Mouse (Mus musculus): Measurements from ENCODE around the gene Ms4a4c.
"Not testable (repeated sequence)": the region's sequence is repeated elsewhere in the genome, so short reads cannot be mapped to it uniquely, and the experiment has no call there.

Ms4a4c gene

GRCm38 (mm10) chr19:11443338-11443737 lies 38.8 kb downstream of the Ms4a4c start, which contains the start of gene Ms4a4b:
Gene Ms4a4b, plus strand, starts transcription at chr19:11443553.
- in situ Hi-C loops (cut with MboI; ENCODE audit: low pct_unique_long_range_greater_than_20kb in 1 of 2, low sequenced_read_pairs in 2 of 2, unreplicated experiment in 1 of 2) = no loop called here

- in situ Hi-C loops (cut with MboI; ENCODE audit: low pct_unique_long_range_greater_than_20kb in 1 of 2, low sequenced_read_pairs in 2 of 2, unreplicated experiment in 1 of 2) = no loop called here
Measured at GRCm38 (mm10) chr19:11443964-11444363, 39.4 kb downstream of the Ms4a4c start.

- in situ Hi-C loops (cut with MboI; ENCODE audit: low pct_unique_long_range_greater_than_20kb in 1 of 2, low sequenced_read_pairs in 2 of 2, unreplicated experiment in 1 of 2) = no loop called here
Measured at GRCm38 (mm10) chr19:11447238-11447637, 42.7 kb downstream of the Ms4a4c start.

GRCm38 (mm10) chr19:11459041-11459440 lies 54.5 kb downstream of the Ms4a4c start:
- in situ Hi-C loops (cut with MboI; ENCODE audit: low pct_unique_long_range_greater_than_20kb in 1 of 2, low sequenced_read_pairs in 2 of 2, unreplicated experiment in 1 of 2) = not testable (repeated sequence)

- in situ Hi-C loops (cut with MboI; ENCODE audit: low pct_unique_long_range_greater_than_20kb in 1 of 2, low sequenced_read_pairs in 2 of 2, unreplicated experiment in 1 of 2) = not testable (repeated sequence)
Measured at GRCm38 (mm10) chr19:11464795-11465194, 60.2 kb downstream of the Ms4a4c start.

- in situ Hi-C loops (cut with MboI; ENCODE audit: low pct_unique_long_range_greater_than_20kb in 1 of 2, low sequenced_read_pairs in 2 of 2, unreplicated experiment in 1 of 2) = no loop called here
Measured at GRCm38 (mm10) chr19:11466471-11466870, 61.9 kb downstream of the Ms4a4c start.

- in situ Hi-C loops (cut with MboI; ENCODE audit: low pct_unique_long_range_greater_than_20kb in 1 of 2, low sequenced_read_pairs in 2 of 2, unreplicated experiment in 1 of 2) = not testable (repeated sequence)
Measured at GRCm38 (mm10) chr19:11468361-11468760, 63.8 kb downstream of the Ms4a4c start.

GRCm38 (mm10) chr19:11469215-11469614 lies 64.6 kb downstream of the Ms4a4c start, which contains the start of gene Ms4a6c:
Gene Ms4a6c, plus strand, starts transcription at chr19:11469366.
- in situ Hi-C loops (cut with MboI; ENCODE audit: low pct_unique_long_range_greater_than_20kb in 1 of 2, low sequenced_read_pairs in 2 of 2, unreplicated experiment in 1 of 2) = not testable (repeated sequence)
